In the genomic region with DNA sequence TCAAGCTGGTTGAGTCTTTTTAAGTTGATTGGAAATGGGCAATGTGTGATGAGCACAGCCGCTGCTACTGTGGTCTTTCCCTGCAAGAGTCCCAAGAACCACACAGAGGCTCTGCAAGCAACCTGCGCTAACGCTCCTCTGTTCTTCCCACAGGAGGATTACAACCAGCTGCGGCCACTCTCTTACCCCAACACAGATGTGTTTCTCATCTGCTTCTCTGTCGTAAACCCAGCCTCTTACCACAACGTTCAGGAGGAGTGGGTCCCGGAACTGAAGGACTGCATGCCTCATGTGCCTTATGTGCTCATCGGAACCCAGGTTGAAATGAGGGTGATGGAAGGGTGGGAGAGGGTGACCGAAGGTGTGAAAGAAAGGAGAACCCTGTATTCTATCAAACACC, we compare ENCODE assay signal across 28 mouse cellular contexts. TPM values are rescaled to one million over a fixed set of nuclear protein-coding genes. Genes with fewer than 3 reads are reported as not detected.
DNase-seq lines count a peak whose midpoint lies in the region; ATAC-seq and TF ChIP-seq lines count a peak whose summit lies in the region.
"Had no signal": no experiment of that assay in that cellular context is flagged by ENCODE, and none has a peak within 500 bp of the region (broad histone marks: within the 10 kb centered on the region; RNA-seq: fewer than 3 reads in every experiment).

No protein-coding gene starts in this region.

- H3K9me3 ChIP-seq in midbrain, embryonic 11.5 days (ENCODE audit: control insufficient read depth, low read length): no peaks in the 10 kb centered on the region
- H3K9me3 ChIP-seq in midbrain, postnatal 0 days (ENCODE audit: low read length): no peaks in the 10 kb centered on the region
- H3K9me3 ChIP-seq: embryonic facial prominence, embryonic 13.5 days; forebrain, embryonic 12.5 days; G1E; heart, embryonic 10.5 days; heart, embryonic 15.5 days had no signal

- H3K36me3 ChIP-seq in midbrain, embryonic 11.5 days (ENCODE audit: control insufficient read depth, insufficient read depth, low read length): no peaks in the 10 kb centered on the region
- H3K36me3 ChIP-seq in midbrain, postnatal 0 days (ENCODE audit: insufficient read depth, low read length): no peaks in the 10 kb centered on the region
- H3K36me3 ChIP-seq: forebrain, embryonic 12.5 days; G1E; heart, embryonic 10.5 days; heart, embryonic 15.5 days had no signal

- ATAC-seq in midbrain, embryonic 11.5 days (ENCODE audit: low FRiP score): no peak
- no peak for ATAC-seq in midbrain, postnatal 0 days (ENCODE audit: low FRiP score)
- ATAC-seq: CD4-positive, CD25-positive, alpha-beta regulatory T cell, adult 4 months; forebrain, postnatal 0 days had no signal

- no peak overlapping the region for H3K4me2 ChIP-seq in midbrain, embryonic 11.5 days
- no peak overlapping the region for H3K4me2 ChIP-seq in midbrain, postnatal 0 days (ENCODE audit: low read depth, low read length, poor library complexity, severe bottlenecking)
- H3K4me2 ChIP-seq: embryonic facial prominence, embryonic 13.5 days; forebrain, embryonic 12.5 days; heart, embryonic 15.5 days; hindbrain, embryonic 14.5 days had no signal

- H3K27ac ChIP-seq in midbrain, embryonic 11.5 days (ENCODE audit: low read depth, low read length): no peak overlapping the region
- H3K27ac ChIP-seq in midbrain, postnatal 0 days (ENCODE audit: low read depth, low read length): no peak overlapping the region
- H3K27ac ChIP-seq: embryonic facial prominence, embryonic 13.5 days; forebrain, embryonic 12.5 days; heart, embryonic 10.5 days; heart, embryonic 15.5 days; hindbrain, embryonic 14.5 days had no signal

- DNase-seq in embryo, embryonic 10 days (ENCODE audit: low spot score): peak; percentile 11
- DNase-seq in embryo, embryonic 9.5 days (ENCODE audit: extremely low spot score): no peak
- DNase-seq in midbrain, embryonic 11.5 days (ENCODE audit: low spot score, missing footprints): peak; percentile 10
- no peak for DNase-seq in midbrain, postnatal 0 days (ENCODE audit: low spot score)
- DNase-seq in thymus, postnatal 0 days (ENCODE audit: low spot score): peak; percentile 46
- DNase-seq in thymus, postnatal 36 days: peak; percentile 46 to 66
- DNase-seq in c-Kit-positive CD71-positive TER-119-positive erythroid progenitor cells, embryonic 14.5 days (ENCODE audit: low spot score): no peak
- no peak for DNase-seq in lung, postnatal 14 days
- DNase-seq: adrenal gland, adult 8-10 months; adrenal gland, postnatal 36 days; B cell, adult 2 months; cerebellum, adult 11 months; cerebellum, adult 8-10 months; cerebellum, postnatal 14 days; forebrain, postnatal 0 days; gastrocnemius, postnatal 36 days; heart, adult 11 months; heart, postnatal 14 days had no signal

- H3K4me1 ChIP-seq in midbrain, embryonic 11.5 days (ENCODE audit: control insufficient read depth, insufficient read depth, low read length): no peaks in the 10 kb centered on the region
- no peaks in the 10 kb centered on the region for H3K4me1 ChIP-seq in midbrain, postnatal 0 days (ENCODE audit: insufficient read depth, low read length)
- H3K4me1 ChIP-seq: forebrain, embryonic 12.5 days; heart, embryonic 10.5 days had no signal

- TF ChIP-seq CTCF in midbrain, postnatal 0 days (IDR thresholded peaks at IDR 0.05): no peak

- no peaks in the 10 kb centered on the region for H3K27me3 ChIP-seq in midbrain, embryonic 11.5 days (ENCODE audit: control insufficient read depth, insufficient read depth, low read length)
- no peaks in the 10 kb centered on the region for H3K27me3 ChIP-seq in midbrain, postnatal 0 days (ENCODE audit: insufficient read depth, low read length)
- H3K27me3 ChIP-seq: embryonic facial prominence, embryonic 13.5 days; forebrain, embryonic 12.5 days; heart, embryonic 15.5 days had no signal

- no peak overlapping the region for H3K9ac ChIP-seq in midbrain, embryonic 11.5 days (ENCODE audit: low read length)
- no peak overlapping the region for H3K9ac ChIP-seq in midbrain, postnatal 0 days (replicated peaks; ENCODE audit: low read length, poor library complexity, severe bottlenecking)
- H3K9ac ChIP-seq: embryonic facial prominence, embryonic 13.5 days; forebrain, embryonic 12.5 days; forebrain, postnatal 0 days; heart, embryonic 15.5 days; hindbrain, embryonic 14.5 days had no signal

- 79% methylated on average over 9 of the region's 9 CpGs for WGBS in midbrain, embryonic 11.5 days
- WGBS in midbrain, postnatal 0 days: 88% methylated on average over 9 of the region's 9 CpGs

- H3K4me3 ChIP-seq in midbrain, embryonic 11.5 days (ENCODE audit: low read depth, low read length): no peak overlapping the region
- no peak overlapping the region for H3K4me3 ChIP-seq in midbrain, postnatal 0 days (ENCODE audit: low read depth, low read length)
- H3K4me3 ChIP-seq: embryonic facial prominence, embryonic 13.5 days; forebrain, embryonic 12.5 days; heart, embryonic 10.5 days; heart, embryonic 15.5 days had no signal

RNA-seq across cellular contexts. Expression of gene Gphb5, which starts 25.1 kb away (rescaled TPM):
- polyA plus RNA-seq in midbrain, embryonic 11.5 days (2014; fragmentation: Nextera tagmentation; extraction: Ambion mirVana): not detected in 2 replicates
- total RNA-seq in midbrain, postnatal 0 days (2014; rRNA removed): not detected in 2 replicates
- polyA plus RNA-seq in midbrain, postnatal 0 days (2015; fragmentation: Nextera tagmentation; extraction: Ambion mirVana): not detected in 2 replicates
- polyA plus RNA-seq in thymus, postnatal 0 days (2015; fragmentation: Nextera tagmentation; extraction: Ambion mirVana): 0.08 TPM in 2 replicates
- total RNA-seq: adrenal gland, adult 8-10 months; adrenal gland, postnatal 36 days; common myeloid progenitor, adult 5-6 weeks; forebrain, postnatal 0 days; G1E; gastrocnemius, adult 8-10 months; gastrocnemius, postnatal 36 days; heart, postnatal 14 days; hematopoietic stem cell, adult 5-6 weeks had no signal
- polyA plus RNA-seq: embryonic facial prominence, embryonic 13.5 days; forebrain, embryonic 12.5 days; forebrain, postnatal 0 days; G1E; heart, embryonic 10.5 days; heart, embryonic 15.5 days; hindbrain, embryonic 14.5 days had no signal

Comparison
In these comparisons a context has a peak if more than half of its experiments do, and no peak if none do; other contexts are left out.
1. DNase-seq: peak in embryo, embryonic 10 days (single experiment), midbrain, embryonic 11.5 days (single experiment), thymus, postnatal 0 days (single experiment) and thymus, postnatal 36 days (2 of 2); none in embryo, embryonic 9.5 days (single experiment), midbrain, postnatal 0 days (single experiment), c-Kit-positive CD71-positive TER-119-positive erythroid progenitor cells, embryonic 14.5 days (single experiment) and lung, postnatal 14 days (single experiment).